Mouse (Mus musculus) kidney, postnatal 25 days (tissue): ENCODE data around the gene Ube2d1.
A peak's percentile ranks its signal among the peaks of the same experiment; 100 is the strongest.

Experiments used
- DNase-seq, 2 experiments: peaks; one replicate each; pipeline ENCODE4 v3.0.0; 2021; ENCODE audit warnings: mixed read lengths in 2 of 2

The Ube2d1 gene

DNA sequence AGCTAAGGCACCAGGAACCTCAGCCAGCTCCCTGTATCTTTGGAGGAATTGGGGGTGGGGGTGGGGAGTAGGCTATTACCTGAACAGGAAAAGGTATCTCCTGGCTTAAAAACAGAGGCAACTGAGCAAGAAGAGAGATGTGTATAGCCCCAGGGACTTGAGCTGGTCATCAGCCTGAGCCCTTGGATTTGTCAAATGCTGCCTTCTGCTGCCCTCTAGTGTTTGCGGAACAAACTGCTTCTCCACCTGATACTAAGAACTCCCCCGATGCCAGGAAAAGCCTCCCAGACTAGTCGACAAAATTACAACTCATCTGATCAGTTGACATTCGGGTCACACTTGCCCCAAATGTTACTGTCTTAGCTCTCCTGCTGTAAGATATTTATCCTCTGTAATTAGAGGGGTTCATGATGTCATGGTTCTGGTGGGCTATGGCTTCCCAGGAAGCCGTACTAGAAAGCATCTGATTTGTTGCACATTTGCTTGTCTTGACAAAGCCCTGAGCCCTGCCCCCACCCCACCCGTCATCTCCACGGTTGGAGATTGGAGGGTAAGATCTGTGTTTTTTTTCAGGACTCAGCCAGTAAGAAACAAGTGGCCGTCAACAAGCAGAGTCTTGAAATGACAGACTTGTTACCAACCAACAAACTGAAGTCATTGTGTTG, 66.7 kb downstream of the Ube2d1 start:
- DNase-seq = peak; percentile 77 to 90

DNA sequence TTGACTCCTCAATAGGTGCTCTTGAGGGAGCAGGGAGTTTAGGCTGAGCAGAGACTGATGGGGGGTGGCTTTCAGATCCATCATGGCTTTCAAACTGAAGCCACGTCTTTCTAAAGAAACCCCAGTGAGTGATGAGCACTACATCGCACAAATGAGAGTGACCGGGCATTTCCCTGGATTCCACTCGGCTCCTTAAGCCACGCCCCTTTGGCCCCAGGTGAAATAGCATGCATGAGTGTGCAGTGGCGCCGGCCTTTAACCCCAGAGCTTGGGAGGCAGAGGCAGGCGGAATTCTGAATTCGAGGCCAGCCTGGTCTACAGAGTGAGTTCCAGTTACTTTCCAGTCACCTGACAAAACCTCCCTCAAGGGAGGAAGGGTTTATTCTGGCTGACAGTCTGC, 69.1 kb downstream of the Ube2d1 start:
- DNase-seq = no peak
